Mouse (Mus musculus): ENCODE results near the gene Olfr704. TPM values are rescaled to one million over a fixed set of nuclear protein-coding genes. Genes with fewer than 3 reads are reported as not detected.
"Not testable (repeated sequence)": the region's sequence is repeated elsewhere in the genome, so short reads cannot be mapped to it uniquely, and the experiment has no call there.

Olfr704 gene
- polyA plus RNA-seq (2014; fragmentation: Nextera tagmentation; extraction: Ambion mirVana) = not detected in 2 replicates

DNA sequence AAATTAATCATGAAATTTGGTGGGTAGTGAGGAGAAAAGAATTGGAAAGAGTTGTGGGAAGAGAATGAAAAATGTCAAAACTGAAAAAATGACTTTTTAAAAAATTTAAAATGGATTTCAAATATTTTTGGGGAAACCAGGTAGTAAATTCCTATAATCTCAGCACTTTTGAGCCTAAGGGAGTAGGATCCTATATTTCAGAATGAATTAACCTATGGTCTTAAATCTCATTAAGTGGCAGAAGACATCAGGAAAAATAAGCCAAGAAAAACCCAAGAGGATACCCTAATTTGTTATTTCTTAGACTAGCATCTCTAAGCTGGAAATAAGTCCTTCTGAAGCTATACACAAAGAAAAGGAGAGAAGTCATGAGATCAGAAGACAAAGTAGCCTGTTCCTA is at the start of gene Olfr704:
Gene Olfr704, plus strand, starts transcription at position 301 of the 400 bp plus-strand sequence.
- DNase-seq (ENCODE audit: low spot score) (no peak), ATAC-seq (replicated peaks; ENCODE audit: low FRiP score) (no peak)
- no peaks in the 10 kb centered on the region for H3K4me1 ChIP-seq (replicated peaks; ENCODE audit: control insufficient read depth, insufficient read depth, low read length)
- no peaks in the 10 kb centered on the region for H3K27me3 ChIP-seq (ENCODE audit: control insufficient read depth, insufficient read depth, low read length)
- H3K9ac ChIP-seq (ENCODE audit: low read length) = no peak within 1 kb of the TSS
- no peaks in the 10 kb centered on the region for H3K36me3 ChIP-seq (ENCODE audit: control insufficient read depth, insufficient read depth, low read length)
- no peak within 1 kb of the TSS for H3K4me3 ChIP-seq (ENCODE audit: low read depth, low read length)
- no peak within 1 kb of the TSS for H3K27ac ChIP-seq (ENCODE audit: low read depth, low read length)
- H3K9me3 ChIP-seq (ENCODE audit: control insufficient read depth, low read length) = no peaks in the 10 kb centered on the region
- no peak within 1 kb of the TSS for H3K4me2 ChIP-seq (ENCODE audit: low read depth, low read length, severe bottlenecking)

DNA sequence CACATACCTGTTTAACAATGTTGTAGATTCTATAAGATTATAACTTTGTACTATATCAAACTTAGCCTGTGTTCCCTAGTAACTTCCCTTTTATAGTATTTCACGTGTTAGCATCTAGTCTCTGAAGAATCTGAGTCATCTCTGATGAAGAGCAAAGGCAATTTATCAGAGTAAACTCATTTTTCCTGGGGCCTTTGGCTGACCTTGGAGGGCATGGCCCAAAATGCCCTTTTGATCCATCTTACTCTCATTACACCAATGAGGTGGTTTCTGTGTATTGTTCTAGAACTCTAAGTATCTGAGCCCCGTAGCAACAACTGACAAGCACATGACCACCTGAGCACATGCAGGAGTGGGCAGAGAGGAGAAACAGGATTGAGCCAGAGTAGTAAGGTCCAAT is 49.2 kb upstream of the Olfr704 start, which contains the start of gene Olfr701:
Gene Olfr701, plus strand, starts transcription at position 301 of the 400 bp plus-strand sequence.
- Histone ChIP-seq H3K9ac (ENCODE audit: low read length) (no peak within 1 kb of the TSS), H3K4me2 (ENCODE audit: low read depth, low read length, severe bottlenecking) (no peak within 1 kb of the TSS), H3K4me1 (replicated peaks; ENCODE audit: control insufficient read depth, insufficient read depth, low read length) (no peaks in the 10 kb centered on the region), H3K27me3 (ENCODE audit: control insufficient read depth, insufficient read depth, low read length) (no peaks in the 10 kb centered on the region), H3K27ac (ENCODE audit: low read depth, low read length) (no peak within 1 kb of the TSS), H3K36me3 (ENCODE audit: control insufficient read depth, insufficient read depth, low read length) (no peaks in the 10 kb centered on the region), H3K9me3 (ENCODE audit: control insufficient read depth, low read length) (no peaks in the 10 kb centered on the region), H3K4me3 (ENCODE audit: low read depth, low read length) (no peak within 1 kb of the TSS)
- WGBS = 81% methylated on average over 2 of the region's 2 CpGs
- DNase-seq (ENCODE audit: low spot score) = no peak
- no peak for ATAC-seq (replicated peaks; ENCODE audit: low FRiP score)

GRCm38 (mm10) chr7:106815775-106816174 is 47.2 kb upstream of the Olfr704 start:
- H3K9me3 ChIP-seq (ENCODE audit: control insufficient read depth, low read length) = no peaks in the 10 kb centered on the region
- H3K9ac ChIP-seq (ENCODE audit: low read length) = no peak overlapping the region
- no peaks in the 10 kb centered on the region for H3K36me3 ChIP-seq (ENCODE audit: control insufficient read depth, insufficient read depth, low read length)
- H3K4me3 ChIP-seq (ENCODE audit: low read depth, low read length) = no peak overlapping the region
- no peak overlapping the region for H3K4me2 ChIP-seq (ENCODE audit: low read depth, low read length, severe bottlenecking)
- 57% methylated on average over 2 of the region's 2 CpGs for WGBS
- no peak overlapping the region for H3K27ac ChIP-seq (ENCODE audit: low read depth, low read length)
- H3K27me3 ChIP-seq (ENCODE audit: control insufficient read depth, insufficient read depth, low read length) = no peaks in the 10 kb centered on the region
- ATAC-seq (replicated peaks; ENCODE audit: low FRiP score) = no peak
- no peak for DNase-seq (ENCODE audit: low spot score)
- H3K4me1 ChIP-seq (replicated peaks; ENCODE audit: control insufficient read depth, insufficient read depth, low read length) = no peaks in the 10 kb centered on the region

GRCm38 (mm10) chr7:106818414-106818813 is 44.6 kb upstream of the Olfr704 start:
- H3K9ac ChIP-seq (ENCODE audit: low read length) = no peak overlapping the region
- H3K9me3 ChIP-seq (ENCODE audit: control insufficient read depth, low read length) = no peaks in the 10 kb centered on the region
- DNase-seq (ENCODE audit: low spot score) (no peak), ATAC-seq (replicated peaks; ENCODE audit: low FRiP score) (no peak)
- no peaks in the 10 kb centered on the region for H3K27me3 ChIP-seq (ENCODE audit: control insufficient read depth, insufficient read depth, low read length)
- H3K36me3 ChIP-seq (ENCODE audit: control insufficient read depth, insufficient read depth, low read length) = no peaks in the 10 kb centered on the region
- no peak overlapping the region for H3K27ac ChIP-seq (ENCODE audit: low read depth, low read length)
- H3K4me3 ChIP-seq (ENCODE audit: low read depth, low read length) = no peak overlapping the region
- H3K4me1 ChIP-seq (replicated peaks; ENCODE audit: control insufficient read depth, insufficient read depth, low read length) = no peaks in the 10 kb centered on the region
- H3K4me2 ChIP-seq (ENCODE audit: low read depth, low read length, severe bottlenecking) = no peak overlapping the region

- Histone ChIP-seq H3K27ac (ENCODE audit: low read depth, low read length) (no peak within 1 kb of the TSS), H3K9me3 (ENCODE audit: control insufficient read depth, low read length) (no peaks in the 10 kb centered on the region), H3K4me1 (replicated peaks; ENCODE audit: control insufficient read depth, insufficient read depth, low read length) (no peaks in the 10 kb centered on the region), H3K9ac (ENCODE audit: low read length) (no peak within 1 kb of the TSS), H3K27me3 (ENCODE audit: control insufficient read depth, insufficient read depth, low read length) (no peaks in the 10 kb centered on the region), H3K4me3 (ENCODE audit: low read depth, low read length) (no peak within 1 kb of the TSS), H3K36me3 (ENCODE audit: control insufficient read depth, insufficient read depth, low read length) (no peaks in the 10 kb centered on the region), H3K4me2 (ENCODE audit: low read depth, low read length, severe bottlenecking) (no peak within 1 kb of the TSS)
- no peak for ATAC-seq (replicated peaks; ENCODE audit: low FRiP score)
- no peak for DNase-seq (ENCODE audit: low spot score)
Observed at GRCm38 (mm10) chr7:106833793-106834192, 29.2 kb upstream of the Olfr704 start, which contains the start of gene Olfr702. Gene Olfr702 (minus strand): TSS chr7:106833893.

DNA sequence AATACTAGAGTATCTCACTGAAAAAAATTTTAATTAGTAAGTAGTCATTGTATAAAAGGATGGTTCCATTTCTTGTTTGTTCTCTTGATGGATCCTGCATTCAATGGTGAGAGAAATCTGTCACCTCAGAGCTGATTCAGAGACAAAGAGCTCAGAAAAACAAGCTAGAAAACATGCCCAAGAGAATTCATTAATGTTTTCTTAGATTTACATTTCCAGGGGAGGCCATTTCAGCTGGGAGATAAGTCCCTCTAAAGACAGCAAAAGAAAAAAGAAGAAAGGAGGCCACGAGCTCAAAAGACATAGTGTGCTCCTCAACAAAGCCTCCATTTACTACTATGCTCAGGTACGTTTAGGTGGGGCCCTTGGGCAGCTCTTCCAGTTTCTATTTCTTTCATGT is 19.9 kb upstream of the Olfr704 start, which contains the start of gene Olfr703:
Gene Olfr703, plus strand, starts transcription at position 301 of the 400 bp plus-strand sequence.
- Histone ChIP-seq H3K27me3 (ENCODE audit: control insufficient read depth, insufficient read depth, low read length) (no peaks in the 10 kb centered on the region), H3K4me3 (ENCODE audit: low read depth, low read length) (no peak within 1 kb of the TSS), H3K4me2 (ENCODE audit: low read depth, low read length, severe bottlenecking) (no peak within 1 kb of the TSS), H3K9me3 (ENCODE audit: control insufficient read depth, low read length) (no peaks in the 10 kb centered on the region), H3K27ac (ENCODE audit: low read depth, low read length) (no peak within 1 kb of the TSS), H3K4me1 (replicated peaks; ENCODE audit: control insufficient read depth, insufficient read depth, low read length) (no peaks in the 10 kb centered on the region), H3K9ac (ENCODE audit: low read length) (no peak within 1 kb of the TSS), H3K36me3 (ENCODE audit: control insufficient read depth, insufficient read depth, low read length) (no peaks in the 10 kb centered on the region)
- WGBS = 68% methylated on average over 2 of the region's 2 CpGs
- ATAC-seq (replicated peaks; ENCODE audit: low FRiP score) (no peak), DNase-seq (ENCODE audit: low spot score) (no peak)

DNA sequence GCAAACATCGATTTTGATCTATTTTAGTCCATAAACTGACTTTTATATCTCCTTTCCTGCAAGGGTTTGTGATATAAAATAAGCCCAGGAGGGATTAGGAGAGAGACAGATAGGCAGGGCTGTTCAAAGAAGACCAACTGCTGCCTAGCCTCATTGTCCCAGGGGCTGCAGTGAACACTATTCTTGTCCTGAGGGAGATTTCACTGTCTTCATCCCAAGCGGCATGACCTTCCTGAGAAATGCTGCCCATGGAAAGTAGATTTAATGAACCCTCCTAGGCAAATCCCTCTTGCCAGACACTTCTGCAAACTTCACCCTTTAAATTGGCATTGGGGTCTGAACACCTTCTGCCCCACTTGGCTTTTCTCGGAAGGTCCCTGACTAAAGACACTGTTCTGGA is 13.8 kb downstream of the Olfr704 start, which contains the start of gene Olfr705:
Gene Olfr705, minus strand, starts transcription at position 101 of the 400 bp plus-strand sequence.
- Histone ChIP-seq H3K27me3 (ENCODE audit: control insufficient read depth, insufficient read depth, low read length) (no peaks in the 10 kb centered on the region), H3K4me1 (replicated peaks; ENCODE audit: control insufficient read depth, insufficient read depth, low read length) (no peaks in the 10 kb centered on the region), H3K36me3 (ENCODE audit: control insufficient read depth, insufficient read depth, low read length) (no peaks in the 10 kb centered on the region), H3K4me2 (ENCODE audit: low read depth, low read length, severe bottlenecking) (no peak within 1 kb of the TSS), H3K4me3 (ENCODE audit: low read depth, low read length) (no peak within 1 kb of the TSS), H3K9ac (ENCODE audit: low read length) (no peak within 1 kb of the TSS), H3K9me3 (ENCODE audit: control insufficient read depth, low read length) (no peaks in the 10 kb centered on the region), H3K27ac (ENCODE audit: low read depth, low read length) (no peak within 1 kb of the TSS)
- 88% methylated on average over 3 of the region's 3 CpGs for WGBS
- ATAC-seq (replicated peaks; ENCODE audit: low FRiP score) = no peak
- DNase-seq (ENCODE audit: low spot score) = no peak

- 78% methylated on average over 2 of the region's 2 CpGs for WGBS
- ATAC-seq (replicated peaks; ENCODE audit: low FRiP score) (no peak), DNase-seq (ENCODE audit: low spot score) (no peak)
- no peak within 1 kb of the TSS for H3K4me3 ChIP-seq (ENCODE audit: low read depth, low read length)
- no peaks in the 10 kb centered on the region for H3K27me3 ChIP-seq (ENCODE audit: control insufficient read depth, insufficient read depth, low read length)
- H3K4me2 ChIP-seq (ENCODE audit: low read depth, low read length, severe bottlenecking) = no peak within 1 kb of the TSS
- no peak within 1 kb of the TSS for H3K9ac ChIP-seq (ENCODE audit: low read length)
- no peaks in the 10 kb centered on the region for H3K9me3 ChIP-seq (ENCODE audit: control insufficient read depth, low read length)
- H3K36me3 ChIP-seq (ENCODE audit: control insufficient read depth, insufficient read depth, low read length) = no peaks in the 10 kb centered on the region
- H3K27ac ChIP-seq (ENCODE audit: low read depth, low read length) = no peak within 1 kb of the TSS
- H3K4me1 ChIP-seq (replicated peaks; ENCODE audit: control insufficient read depth, insufficient read depth, low read length) = no peaks in the 10 kb centered on the region
Observed at GRCm38 (mm10) chr7:106888062-106888461, 25.1 kb downstream of the Olfr704 start, which contains the start of gene Olfr706. Gene Olfr706 (minus strand): TSS chr7:106888162.

DNA sequence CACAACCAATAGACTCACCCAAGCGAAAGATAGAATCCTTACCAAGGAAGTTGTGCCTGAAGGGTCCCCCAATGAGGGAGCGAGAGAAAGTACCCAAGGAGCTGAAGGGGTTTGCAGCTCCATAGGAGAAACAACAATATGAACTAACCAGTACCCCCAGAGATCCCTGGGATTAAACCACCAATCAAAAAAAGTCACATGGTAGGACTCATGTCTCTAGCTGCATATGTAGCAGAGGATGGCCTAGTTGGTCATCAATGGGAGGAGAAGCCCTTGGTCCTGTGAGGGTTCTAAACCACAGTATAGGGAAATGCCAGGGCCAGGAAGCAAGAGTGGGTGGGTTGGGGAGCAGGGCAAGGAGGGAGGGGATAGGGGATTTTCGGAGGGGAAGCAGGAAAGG is 38.2 kb downstream of the Olfr704 start, which contains the start of gene Olfr707:
Gene Olfr707, minus strand, starts transcription at position 101 of the 400 bp plus-strand sequence.
- H3K4me1 ChIP-seq (replicated peaks; ENCODE audit: control insufficient read depth, insufficient read depth, low read length); H3K9ac ChIP-seq (ENCODE audit: low read length); H3K36me3 ChIP-seq (ENCODE audit: control insufficient read depth, insufficient read depth, low read length); H3K27ac ChIP-seq (ENCODE audit: low read depth, low read length); H3K4me2 ChIP-seq (ENCODE audit: low read depth, low read length, severe bottlenecking); DNase-seq (ENCODE audit: low spot score); H3K27me3 ChIP-seq (ENCODE audit: control insufficient read depth, insufficient read depth, low read length); ATAC-seq (replicated peaks; ENCODE audit: low FRiP score); H3K9me3 ChIP-seq (ENCODE audit: control insufficient read depth, low read length); H3K4me3 ChIP-seq (ENCODE audit: low read depth, low read length): not testable (repeated sequence)
- WGBS = 84% methylated on average over 3 of the region's 3 CpGs
